Mouse (Mus musculus) hindbrain, embryonic 10.5 days (tissue): Measurements from ENCODE around the gene Sema6b. TPM values are rescaled to one million over a fixed set of nuclear protein-coding genes. Genes with fewer than 3 reads are reported as not detected.
A peak's percentile ranks its signal among the peaks of the same experiment; 100 is the strongest.
"Not testable (repeated sequence)": the region's sequence is repeated elsewhere in the genome, so short reads cannot be mapped to it uniquely, and the experiment has no call there.

ENCODE experiments used
- DNase-seq: peaks from one replicate; pipeline ENCODE4 v3.0.0-alpha.2; 2017; ENCODE audit warnings: low spot score
- H3K27ac ChIP-seq: fragments of 300-500 bp; sonication (generic); 2 replicates; pipeline ENCODE4 v1.5.1; 2016; ENCODE audit warnings: mild to moderate bottlenecking, moderate library complexity
- H3K27me3 ChIP-seq: fragments of 300-500 bp; sonication (generic); 2 replicates; pipeline ENCODE4 v1.6.1; 2016; ENCODE audit warnings: mild to moderate bottlenecking; ENCODE audit not compliant: poor library complexity, insufficient read depth, severe bottlenecking
- H3K36me3 ChIP-seq: fragments of 300-500 bp; sonication (generic); 2 replicates; pipeline ENCODE4 v1.6.1; 2016; ENCODE audit warnings: mild to moderate bottlenecking, moderate library complexity
- H3K4me1 ChIP-seq: fragments of 300-500 bp; sonication (generic); replicated peaks from 2 replicates; pipeline ENCODE4 v1.6.1; 2016; ENCODE audit warnings: mild to moderate bottlenecking
- H3K4me3 ChIP-seq: fragments of 300-500 bp; sonication (generic); 2 replicates; pipeline ENCODE4 v1.5.1; 2016; ENCODE audit warnings: mild to moderate bottlenecking, moderate library complexity
- H3K9me3 ChIP-seq: fragments of 300-500 bp; sonication (generic); 2 replicates; pipeline ENCODE4 v1.6.1; 2016; ENCODE audit warnings: mild to moderate bottlenecking, moderate library complexity
- WGBS: fragments of 180-500 bp; shearing (Covaris S2); methylation state at CpG from one replicate; pipeline ENCODE4 v1.1.7; 2016; 5-methylcytosine and 5-hydroxymethylcytosine counted together
- polyA plus RNA-seq: library from polyadenylated mRNA; unstranded; fragments of >200 nt; fragmentation: Nextera tagmentation; extraction: Ambion mirVana; gene quantifications from 2 replicates; pipeline ENCODE4 v1.2.1, GENCODE M21; 2016

Sema6b gene
- polyA plus RNA-seq, 1 experiment from 2014 or later = 3.8 TPM

DNA sequence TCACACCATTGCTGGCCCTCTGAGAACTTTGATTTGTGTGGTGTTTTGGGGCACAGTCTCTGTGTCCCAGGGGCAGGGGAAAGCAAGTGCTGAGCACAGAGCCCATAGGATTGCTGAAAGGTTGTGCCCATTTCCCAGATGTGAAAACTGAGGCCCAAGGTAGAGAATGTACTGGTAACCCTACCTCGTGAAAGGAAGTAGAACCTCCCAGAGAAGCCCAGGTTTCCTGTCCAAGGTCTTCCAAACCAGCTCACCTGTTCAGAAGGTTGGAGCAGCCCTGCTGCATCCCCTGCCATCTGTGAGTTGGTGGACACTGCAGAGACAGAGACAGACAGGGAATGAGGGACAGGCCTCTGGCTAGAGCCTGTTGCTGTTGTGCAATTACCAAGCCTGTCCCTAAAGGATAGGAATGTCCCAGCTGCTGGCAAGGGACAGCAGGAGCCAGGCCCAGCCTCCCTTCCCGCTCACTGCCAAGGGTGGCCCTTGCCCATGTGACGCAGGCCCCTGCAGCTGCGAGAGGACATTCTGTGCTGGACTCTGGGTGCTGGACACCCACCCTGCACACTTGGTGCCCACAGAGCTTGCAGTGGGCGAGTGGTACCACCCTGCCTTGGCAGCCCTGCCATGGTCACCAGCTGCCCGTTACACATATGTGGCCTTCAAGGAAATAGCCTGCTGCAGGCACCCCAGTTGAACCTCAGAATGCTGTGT is 31.7 kb downstream of the Sema6b start:
- no peak for DNase-seq
- Histone ChIP-seq H3K36me3 (peaks cover 22% of the 10 kb centered on the region), H3K27ac (0 out of 2 replicates have a peak overlapping the region, but pooled peaks have one; percentile 35), H3K4me1 (peaks cover 7% of the 10 kb centered on the region), H3K4me3 (no peak overlapping the region), H3K27me3 (no peaks in the 10 kb centered on the region), H3K9me3 (no peaks in the 10 kb centered on the region)
- WGBS = 84% methylated on average over 6 of the region's 6 CpGs

DNA sequence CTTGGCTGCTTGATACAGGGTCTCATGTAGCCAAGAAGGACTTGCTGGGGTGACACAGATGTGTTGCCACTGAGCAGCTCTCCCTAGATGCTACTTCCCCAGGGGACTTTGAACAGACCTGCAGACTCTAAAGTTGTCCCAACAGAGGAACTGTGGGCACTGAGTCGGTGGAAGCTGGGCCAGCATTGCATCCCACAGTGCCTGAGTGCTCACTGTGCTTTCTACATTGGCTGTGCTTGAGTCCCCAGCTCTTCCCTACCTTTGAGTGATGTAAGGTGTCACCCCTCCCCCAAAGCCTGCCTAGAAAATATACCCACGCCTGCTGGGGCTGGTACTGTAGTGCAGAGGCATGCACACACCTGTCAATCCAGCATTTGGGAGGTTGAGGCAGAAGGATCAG is 32.4 kb downstream of the Sema6b start:
- DNase-seq = no peak
- Histone ChIP-seq H3K4me1 (peaks cover 2% of the 10 kb centered on the region), H3K36me3 (peaks cover 29% of the 10 kb centered on the region), H3K9me3 (no peaks in the 10 kb centered on the region), H3K27ac (no peak overlapping the region), H3K27me3 (no peaks in the 10 kb centered on the region), H3K4me3 (no peak overlapping the region)
- 64% methylated on average over 2 of the region's 2 CpGs for WGBS

DNA sequence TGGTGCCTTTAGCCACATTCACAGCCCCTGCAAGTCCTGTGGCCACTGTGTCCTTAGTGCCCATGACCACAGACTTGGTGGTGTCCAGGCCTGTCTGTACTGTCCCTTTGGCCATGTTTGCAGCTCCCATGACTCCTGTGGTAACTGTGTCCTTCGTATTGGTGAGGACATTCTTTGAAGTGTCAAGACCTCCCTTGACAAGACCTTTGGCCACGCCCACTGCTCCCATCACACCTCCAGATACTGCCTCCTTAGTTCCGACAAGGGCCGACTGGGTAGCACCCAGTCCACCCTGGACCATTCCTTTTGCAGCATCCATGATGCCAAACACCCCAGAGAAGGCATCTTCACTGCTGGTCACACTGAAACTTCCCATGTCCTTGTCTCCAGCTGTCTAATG is 33.2 kb downstream of the Sema6b start:
- no peaks in the 10 kb centered on the region for H3K27me3 ChIP-seq
- no peaks in the 10 kb centered on the region for H3K4me1 ChIP-seq
- no peak for DNase-seq
- no peak overlapping the region for H3K4me3 ChIP-seq
- 81% methylated on average over 4 of the region's 4 CpGs for WGBS
- H3K9me3 ChIP-seq = no peaks in the 10 kb centered on the region
- H3K27ac ChIP-seq = no peak overlapping the region
- peaks cover 37% of the 10 kb centered on the region for H3K36me3 ChIP-seq

DNA sequence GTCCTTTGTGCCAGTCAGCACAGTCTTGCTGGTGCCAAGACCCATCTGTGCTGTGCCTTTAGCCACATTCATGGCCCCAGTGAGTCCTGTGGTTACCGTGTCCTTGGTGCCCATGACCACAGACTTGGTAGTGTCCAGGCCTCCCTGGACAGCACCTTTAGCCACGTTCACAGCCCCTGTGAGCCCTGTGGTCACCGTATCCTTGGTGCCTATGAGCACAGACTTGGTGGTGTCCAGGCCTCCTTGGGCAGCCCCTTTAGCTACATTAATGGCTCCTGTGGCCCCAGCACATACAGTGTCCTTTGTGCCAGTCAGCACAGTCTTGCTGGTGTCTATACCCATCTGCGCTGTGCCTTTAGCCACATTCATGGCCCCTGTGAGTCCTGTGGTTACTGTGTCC is 33.7 kb downstream of the Sema6b start:
- H3K27me3 ChIP-seq, H3K4me3 ChIP-seq, DNase-seq, H3K27ac ChIP-seq, H3K9me3 ChIP-seq, H3K4me1 ChIP-seq: not testable (repeated sequence)
- WGBS = 95% methylated on average over 4 of the region's 4 CpGs
- H3K36me3 ChIP-seq = peaks cover 42% of the 10 kb centered on the region

DNA sequence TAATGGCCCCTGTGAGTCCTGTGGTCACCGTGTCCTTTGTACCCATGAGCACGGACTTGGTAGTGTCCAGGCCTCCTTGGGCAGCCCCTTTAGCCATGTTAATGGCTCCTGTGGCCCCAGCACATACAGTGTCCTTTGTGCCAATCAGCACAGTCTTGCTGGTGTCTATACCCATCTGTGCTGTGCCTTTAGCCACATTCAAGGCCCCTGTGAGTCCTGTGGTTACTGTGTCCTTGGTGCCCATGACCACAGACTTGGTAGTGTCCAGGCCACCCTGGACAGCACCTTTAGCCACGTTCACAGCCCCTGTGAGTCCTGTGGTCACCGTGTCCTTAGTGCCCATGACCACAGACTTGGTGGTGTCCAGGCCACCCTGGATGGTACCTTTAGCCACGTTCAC is 35.3 kb downstream of the Sema6b start:
- not testable (repeated sequence) for H3K27me3 ChIP-seq, H3K4me3 ChIP-seq, H3K27ac ChIP-seq, DNase-seq, H3K4me1 ChIP-seq, H3K9me3 ChIP-seq
- peaks cover 58% of the 10 kb centered on the region for H3K36me3 ChIP-seq
- 95% methylated on average over 3 of the region's 5 CpGs for WGBS

DNA sequence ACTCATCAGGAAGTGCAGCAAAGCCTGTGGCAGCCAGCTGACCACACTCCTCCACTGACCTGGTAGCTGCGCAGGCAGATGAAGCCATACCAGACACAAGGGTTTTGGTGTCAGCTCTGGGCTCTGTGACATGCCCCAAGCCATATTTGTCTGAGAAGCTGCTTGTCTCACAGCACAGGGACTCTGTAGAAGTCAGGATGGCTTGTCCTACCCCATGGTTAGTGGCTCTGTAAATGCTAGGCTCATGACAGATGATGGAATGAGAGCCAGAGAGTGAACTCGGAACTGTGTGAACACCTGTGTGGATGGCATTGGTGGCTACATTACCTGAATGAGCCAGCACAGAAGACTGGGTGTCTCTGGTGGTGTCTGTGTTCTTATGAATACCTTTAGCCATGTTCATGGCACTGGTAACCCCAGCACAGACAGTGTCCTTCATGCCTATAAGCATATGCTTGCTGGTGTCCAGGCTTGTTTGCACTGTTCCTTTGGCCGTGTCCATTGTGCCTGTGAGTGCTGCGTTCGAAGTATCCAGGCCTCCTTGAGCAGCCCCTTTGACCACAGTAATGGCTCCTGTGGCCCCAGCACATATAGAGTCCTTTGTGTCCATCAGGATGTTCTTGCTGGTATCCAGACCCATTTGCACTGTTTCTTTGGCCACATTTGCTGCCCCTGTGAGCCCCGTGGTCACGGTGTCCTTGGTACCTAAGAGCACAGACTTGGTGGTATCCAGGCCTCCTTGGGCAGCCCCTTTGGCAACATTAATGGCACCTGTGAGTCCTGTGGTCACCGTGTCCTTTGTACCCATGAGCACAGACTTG is 36.5 kb downstream of the Sema6b start:
- Histone ChIP-seq H3K4me1 (no peaks in the 10 kb centered on the region), H3K9me3 (no peaks in the 10 kb centered on the region), H3K4me3 (no peak overlapping the region), H3K36me3 (peaks cover 64% of the 10 kb centered on the region), H3K27ac (no peak overlapping the region), H3K27me3 (no peaks in the 10 kb centered on the region)
- 96% methylated on average over 8 of the region's 8 CpGs for WGBS
- DNase-seq = no peak

DNA sequence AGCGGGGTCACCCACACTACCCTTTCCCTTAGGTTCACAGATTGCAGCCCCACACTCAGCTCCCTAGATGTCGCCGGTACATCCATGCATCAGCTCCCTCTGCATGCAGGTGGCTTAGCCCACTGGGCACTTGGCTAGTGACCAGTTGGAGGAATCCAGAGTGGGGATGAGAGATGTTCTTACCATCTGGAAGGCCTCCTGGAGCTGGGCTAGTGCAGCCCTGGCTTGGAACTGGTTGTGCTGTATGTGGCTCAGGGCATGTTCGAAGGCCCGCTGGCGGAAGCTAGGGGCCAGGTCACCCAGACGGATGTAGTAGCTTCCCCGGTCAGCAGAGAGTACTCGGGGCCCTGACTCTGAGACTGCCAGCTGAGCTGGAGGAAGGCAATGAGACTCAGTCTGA is 37.2 kb downstream of the Sema6b start:
- 94% methylated on average over 9 of the region's 9 CpGs for WGBS
- H3K27me3 ChIP-seq = no peaks in the 10 kb centered on the region
- no peak overlapping the region for H3K27ac ChIP-seq
- no peak for DNase-seq
- no peaks in the 10 kb centered on the region for H3K9me3 ChIP-seq
- H3K4me3 ChIP-seq = no peak overlapping the region
- peaks cover 67% of the 10 kb centered on the region for H3K36me3 ChIP-seq
- H3K4me1 ChIP-seq = no peaks in the 10 kb centered on the region

DNA sequence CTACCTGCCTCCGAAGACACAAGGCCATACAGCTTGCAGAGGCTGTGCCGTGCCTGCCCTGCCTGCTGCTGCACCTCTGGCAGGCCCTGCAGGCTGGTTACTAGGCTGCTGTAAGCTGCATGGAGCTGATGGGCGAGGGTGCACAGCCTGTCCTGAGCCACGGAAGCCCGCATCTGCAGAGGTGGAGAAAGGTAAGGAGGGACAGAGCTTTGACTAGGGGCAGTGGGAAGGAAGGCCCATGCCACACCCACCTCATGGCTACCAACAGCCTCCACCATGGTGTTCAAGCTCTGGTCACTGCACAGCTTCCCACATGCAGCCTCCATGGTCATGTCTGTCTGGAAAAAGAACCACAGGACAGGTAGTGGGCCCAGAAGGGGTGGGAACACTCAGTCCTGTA is 38.0 kb downstream of the Sema6b start:
- DNase-seq = no peak
- no peak overlapping the region for H3K4me3 ChIP-seq
- no peaks in the 10 kb centered on the region for H3K9me3 ChIP-seq
- no peaks in the 10 kb centered on the region for H3K4me1 ChIP-seq
- H3K27ac ChIP-seq = no peak overlapping the region
- WGBS = 94% methylated on average over 5 of the region's 5 CpGs
- H3K27me3 ChIP-seq = no peaks in the 10 kb centered on the region
- H3K36me3 ChIP-seq = peaks cover 74% of the 10 kb centered on the region

DNA sequence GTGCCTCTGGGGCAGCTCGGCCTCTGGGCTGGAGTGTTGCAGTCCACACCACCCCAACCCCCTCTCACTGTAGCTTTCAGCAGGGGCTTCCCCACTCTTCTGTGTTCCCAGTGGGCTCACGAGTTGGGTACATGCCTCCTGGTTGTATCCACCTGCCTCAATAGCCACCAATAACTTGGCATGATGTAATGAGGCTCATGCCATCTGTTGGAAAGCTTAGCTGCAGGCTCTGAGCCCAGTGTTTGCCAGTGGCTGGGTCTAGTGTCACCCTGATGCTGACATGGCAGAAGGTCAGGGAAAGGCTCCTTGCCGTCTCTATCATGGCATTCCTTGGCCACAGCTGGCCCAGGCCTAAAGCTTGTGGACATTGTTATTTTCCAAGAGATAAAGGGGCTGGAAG is 39.3 kb downstream of the Sema6b start:
- Histone ChIP-seq H3K27me3 (no peaks in the 10 kb centered on the region), H3K27ac (no peak overlapping the region), H3K4me3 (no peak overlapping the region), H3K9me3 (no peaks in the 10 kb centered on the region), H3K36me3 (peaks cover 84% of the 10 kb centered on the region), H3K4me1 (no peaks in the 10 kb centered on the region)
- no peak for DNase-seq
- 91% methylated on average over 3 of the region's 3 CpGs for WGBS

DNA sequence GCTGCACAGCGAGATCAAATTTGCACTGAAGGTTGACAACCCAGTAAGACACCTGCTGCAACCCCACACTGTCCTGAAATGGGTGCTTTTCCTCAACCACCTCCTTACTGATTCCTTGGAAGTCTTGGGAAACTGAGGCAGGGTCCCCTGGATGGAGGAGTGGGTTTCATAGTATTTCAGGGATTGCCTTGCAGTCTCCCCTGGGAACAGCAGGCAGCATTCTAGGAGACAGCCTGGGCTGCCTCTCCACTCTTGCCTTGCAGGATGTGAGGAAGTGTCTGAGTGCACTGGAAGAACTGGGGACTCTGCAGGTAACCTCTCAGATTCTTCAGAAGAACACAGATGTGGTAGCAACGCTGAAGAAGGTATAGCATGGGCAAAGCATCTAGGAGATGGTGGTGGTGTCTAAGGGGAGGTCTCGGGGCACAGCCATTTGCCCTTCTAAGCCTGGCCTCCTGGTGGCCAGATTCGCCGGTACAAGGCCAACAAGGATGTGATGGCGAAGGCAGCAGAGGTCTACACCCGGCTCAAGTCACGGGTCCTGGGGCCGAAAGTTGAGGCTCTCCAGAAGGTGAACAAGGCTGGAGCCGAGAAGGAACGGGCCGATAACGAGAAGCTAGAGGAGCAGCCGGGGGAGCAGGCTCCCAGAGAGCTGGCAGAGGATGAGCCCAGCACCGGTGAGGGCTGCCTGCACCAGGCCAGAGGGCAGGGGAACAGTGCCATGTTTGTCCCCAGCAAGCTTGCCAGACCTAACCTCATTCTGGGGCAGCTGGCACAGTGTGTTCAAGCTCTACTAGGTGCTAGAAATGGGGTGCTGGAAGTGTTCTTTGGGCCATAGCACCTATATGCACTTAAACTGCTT is 41.2 kb downstream of the Sema6b start:
- 91% methylated on average over 15 of the region's 15 CpGs for WGBS
- Histone ChIP-seq H3K27ac (no peak overlapping the region), H3K9me3 (no peaks in the 10 kb centered on the region), H3K27me3 (no peaks in the 10 kb centered on the region), H3K36me3 (peaks cover 98% of the 10 kb centered on the region), H3K4me1 (no peaks in the 10 kb centered on the region), H3K4me3 (no peak overlapping the region)
- DNase-seq = no peak

DNA sequence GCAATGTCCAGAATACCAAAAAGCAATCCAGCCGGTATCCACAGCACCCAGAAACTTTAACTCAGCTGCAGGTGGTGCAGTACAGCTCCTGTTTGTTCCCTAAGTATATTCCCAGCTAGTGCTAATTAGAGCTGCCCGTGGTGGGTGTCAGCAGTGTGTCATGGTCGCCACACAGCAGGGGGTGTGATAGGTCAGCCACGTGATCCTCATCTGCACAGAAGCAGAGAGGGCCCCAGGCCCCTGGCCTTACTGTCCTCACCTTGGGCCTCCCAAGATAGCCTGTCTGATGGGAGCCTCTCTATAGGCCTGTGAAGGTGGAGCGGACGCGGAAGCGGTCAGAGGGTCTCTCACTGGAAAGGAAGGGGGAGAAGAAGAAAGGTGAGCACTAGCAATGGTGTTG is 42.0 kb downstream of the Sema6b start:
- DNase-seq = no peak
- Histone ChIP-seq H3K4me3 (no peak overlapping the region), H3K9me3 (no peaks in the 10 kb centered on the region), H3K27ac (no peak overlapping the region), H3K36me3 (peaks cover 98% of the 10 kb centered on the region), H3K4me1 (no peaks in the 10 kb centered on the region), H3K27me3 (no peaks in the 10 kb centered on the region)
- 94% methylated on average over 8 of the region's 8 CpGs for WGBS

DNA sequence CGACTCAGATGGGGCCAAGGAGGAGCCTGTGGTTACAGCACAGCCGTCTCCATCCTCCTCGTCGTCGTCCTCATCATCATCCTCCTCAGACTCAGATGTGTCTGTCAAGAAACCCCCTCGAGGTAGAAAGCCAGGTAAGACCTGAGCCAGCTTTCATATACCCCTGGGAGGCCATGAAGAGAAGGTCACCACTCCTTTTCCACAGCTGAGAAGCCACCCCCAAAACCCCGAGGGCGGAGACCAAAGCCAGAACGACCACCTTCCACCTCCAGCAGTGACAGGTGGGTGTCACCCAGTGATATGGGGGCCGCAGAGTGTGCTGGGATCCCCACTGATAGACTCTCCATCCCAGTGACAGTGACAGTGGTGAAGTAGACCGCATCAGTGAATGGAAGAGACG is 43.3 kb downstream of the Sema6b start:
- WGBS = 91% methylated on average over 12 of the region's 12 CpGs
- H3K9me3 ChIP-seq = no peaks in the 10 kb centered on the region
- no peaks in the 10 kb centered on the region for H3K4me1 ChIP-seq
- DNase-seq = no peak
- no peak overlapping the region for H3K27ac ChIP-seq
- peaks cover 92% of the 10 kb centered on the region for H3K36me3 ChIP-seq
- H3K4me3 ChIP-seq = no peak overlapping the region
- H3K27me3 ChIP-seq = no peaks in the 10 kb centered on the region

DNA sequence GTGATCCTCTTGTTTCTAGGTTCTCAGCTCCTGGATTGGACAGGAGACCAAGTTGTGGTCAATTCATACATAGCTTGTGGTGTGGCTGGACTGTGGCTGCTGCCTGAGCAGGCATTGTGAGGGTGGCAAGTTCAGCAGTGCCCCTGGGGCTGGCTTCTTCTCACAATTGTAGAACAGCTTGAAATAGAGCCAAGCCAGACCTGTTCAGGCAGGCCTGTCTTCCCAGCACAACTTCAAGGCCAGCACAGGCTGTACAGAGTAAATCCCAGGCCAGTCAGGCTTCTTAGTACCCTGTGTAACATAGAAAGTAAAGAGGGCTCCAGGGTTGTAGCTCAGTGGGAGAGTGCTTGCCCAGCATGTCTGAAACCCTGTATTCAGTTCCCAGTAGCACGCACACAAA is 47.3 kb downstream of the Sema6b start:
- no peak for DNase-seq
- H3K36me3 ChIP-seq = peaks cover 85% of the 10 kb centered on the region
- H3K27ac ChIP-seq = no peak overlapping the region
- no peaks in the 10 kb centered on the region for H3K4me1 ChIP-seq
- no peaks in the 10 kb centered on the region for H3K9me3 ChIP-seq
- 88% methylated on average over 1 of the region's 1 CpGs for WGBS
- no peaks in the 10 kb centered on the region for H3K27me3 ChIP-seq
- H3K4me3 ChIP-seq = no peak overlapping the region
